Mouse (Mus musculus) large intestine, adult 2 months (tissue): ENCODE data around the gene Tmem141. TPM values are rescaled to one million over a fixed set of nuclear protein-coding genes. Genes with fewer than 3 reads are reported as not detected.
A peak's percentile ranks its signal among the peaks of the same experiment; 100 is the strongest.

Experiments
- DNase-seq: peaks from one replicate; pipeline ENCODE4 v3.0.0-alpha.2; 2012; ENCODE audit warnings: low read depth, low spot score
- WGBS: fragments of 180-500 bp; shearing (Covaris S2); methylation state at CpG from one replicate; pipeline ENCODE4 v1.1.7; 2018; 5-methylcytosine and 5-hydroxymethylcytosine counted together
- polyA plus RNA-seq: library from polyadenylated mRNA; depleted of rRNA; stranded (reverse); fragments of >200 nt; gene quantifications from 2 replicates; pipeline ENCODE4 v1.2.3, GENCODE M21; 2012

Gene Tmem141
- polyA plus RNA-seq, 1 experiment: 19.4 TPM

GRCm38 (mm10) chr2:25616398-25616797, 5.4 kb downstream of the Tmem141 start:
- no peak for DNase-seq
- WGBS: 21% methylated on average over 20 of the region's 22 CpGs

DNA sequence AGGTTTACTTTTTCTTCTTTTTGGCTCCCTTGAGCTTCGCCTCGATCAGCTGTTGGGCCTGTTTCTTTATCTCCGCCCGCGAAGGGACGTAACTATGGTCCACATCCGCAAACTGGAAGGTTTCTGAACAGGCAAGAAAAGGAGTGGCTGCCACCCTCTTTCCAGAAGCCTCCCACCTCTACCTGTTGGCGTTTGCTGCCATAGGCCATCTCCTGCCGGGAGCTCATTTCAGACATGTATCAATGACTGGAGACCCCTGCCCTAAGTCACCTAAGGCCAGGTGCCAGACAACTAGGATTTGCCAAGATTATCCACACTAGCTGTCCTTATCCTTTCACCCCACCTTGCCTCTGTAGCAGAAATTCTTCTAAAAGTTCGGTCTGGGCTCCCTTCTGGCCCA, 13.1 kb downstream of the Tmem141 start:
- no peak for DNase-seq
- 43% methylated on average over 10 of the region's 10 CpGs for WGBS

GRCm38 (mm10) chr2:25607761-25608622, 13.8 kb downstream of the Tmem141 start, which contains the start of gene Rabl6:
Gene Rabl6 (minus strand): TSS chr2:25608521.
- peak; percentile 40 for DNase-seq
- WGBS: under 1% methylated on average over 80 of the region's 80 CpGs

DNA sequence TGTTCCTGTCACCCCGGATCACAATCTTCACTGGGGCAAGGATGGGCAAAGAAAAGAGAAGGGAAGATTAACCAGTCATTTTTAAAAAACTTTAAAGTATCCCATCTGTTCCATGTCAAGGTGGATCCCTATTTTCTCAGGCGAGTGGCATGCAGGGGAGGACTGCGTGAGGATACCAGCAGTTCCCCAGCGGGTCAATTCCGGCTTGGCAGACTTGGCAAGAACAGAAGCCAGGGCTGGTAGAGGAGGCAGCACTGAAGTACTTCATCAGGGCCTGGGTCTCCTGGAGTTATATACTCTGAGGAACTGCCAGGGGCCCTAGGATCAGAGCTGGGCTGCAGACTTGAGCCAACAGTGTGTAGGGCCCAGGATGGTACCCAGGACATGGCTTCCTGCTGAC, 19.3 kb downstream of the Tmem141 start:
- DNase-seq: no peak
- WGBS: 94% methylated on average over 5 of the region's 5 CpGs

- 85% methylated on average over 2 of the region's 2 CpGs for WGBS
Observed at GRCm38 (mm10) chr2:25600037-25600436, 21.8 kb downstream of the Tmem141 start.

GRCm38 (mm10) chr2:25598749-25599148, 23.1 kb downstream of the Tmem141 start:
- 93% methylated on average over 1 of the region's 1 CpGs for WGBS
- no peak for DNase-seq

More at GRCm38 (mm10) chr2:25600037-25600436, 21.8 kb downstream of the Tmem141 start:
- no peak for DNase-seq

- WGBS: 86% methylated on average over 5 of the region's 5 CpGs
- no peak for DNase-seq
Observed at GRCm38 (mm10) chr2:25596765-25597510, 24.9 kb downstream of the Tmem141 start.

DNA sequence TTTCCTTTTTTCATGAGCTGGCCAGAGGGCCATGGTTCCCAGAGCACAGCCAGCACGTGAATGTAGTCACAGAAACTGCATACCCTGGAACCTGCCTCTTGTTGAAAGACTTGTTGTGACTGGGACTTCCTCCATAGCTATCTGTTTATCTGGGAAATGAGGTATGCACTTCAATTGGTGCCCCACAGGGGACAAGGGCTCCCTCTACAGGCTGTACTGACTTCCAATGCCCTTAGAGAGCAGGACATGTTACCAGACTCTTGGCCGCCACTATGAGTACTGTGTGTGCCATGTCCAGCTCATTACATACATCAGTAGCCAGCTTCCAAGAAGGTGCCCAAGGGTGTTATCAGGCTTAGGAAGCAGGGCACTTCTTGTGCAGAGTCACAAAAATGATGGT, 29.9 kb downstream of the Tmem141 start:
- WGBS: 77% methylated on average over 2 of the region's 2 CpGs
- DNase-seq: no peak

DNA sequence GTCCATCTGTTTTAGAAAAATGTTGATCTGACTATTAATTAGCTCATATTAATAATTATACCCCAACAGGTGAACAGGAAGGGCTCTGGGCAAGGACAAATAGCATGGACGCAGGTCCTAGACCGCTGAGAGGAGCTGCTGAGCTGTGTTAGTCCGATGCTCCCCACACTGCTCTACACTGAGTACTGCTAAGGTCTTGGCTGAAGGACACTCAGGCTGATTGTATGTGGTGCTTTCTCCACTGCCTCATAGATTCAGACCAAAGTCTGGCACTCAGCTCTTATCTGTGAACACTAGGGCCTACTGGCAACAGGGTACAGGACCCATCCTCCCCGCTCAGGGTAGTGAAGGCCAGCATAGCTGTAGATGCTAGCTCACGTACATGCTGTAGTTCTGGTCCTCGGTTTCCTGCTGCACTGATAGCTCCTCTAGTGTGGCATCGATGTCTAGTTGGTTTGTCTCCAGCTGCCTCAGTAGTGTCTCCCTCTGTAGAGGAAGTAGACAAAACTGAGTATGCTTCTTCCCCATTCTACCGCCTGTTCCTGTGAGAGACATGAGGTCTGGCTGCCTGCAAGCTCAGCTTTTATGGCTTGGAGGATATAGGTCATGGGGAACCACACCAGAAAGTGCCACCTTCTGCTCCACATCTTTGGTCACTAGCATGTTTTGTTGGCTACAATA, 33.4 kb downstream of the Tmem141 start:
- DNase-seq: no peak
- 87% methylated on average over 8 of the region's 8 CpGs for WGBS

GRCm38 (mm10) chr2:25587290-25587689, 34.5 kb downstream of the Tmem141 start:
- no peak for DNase-seq
- WGBS: 92% methylated on average over 8 of the region's 8 CpGs

DNA sequence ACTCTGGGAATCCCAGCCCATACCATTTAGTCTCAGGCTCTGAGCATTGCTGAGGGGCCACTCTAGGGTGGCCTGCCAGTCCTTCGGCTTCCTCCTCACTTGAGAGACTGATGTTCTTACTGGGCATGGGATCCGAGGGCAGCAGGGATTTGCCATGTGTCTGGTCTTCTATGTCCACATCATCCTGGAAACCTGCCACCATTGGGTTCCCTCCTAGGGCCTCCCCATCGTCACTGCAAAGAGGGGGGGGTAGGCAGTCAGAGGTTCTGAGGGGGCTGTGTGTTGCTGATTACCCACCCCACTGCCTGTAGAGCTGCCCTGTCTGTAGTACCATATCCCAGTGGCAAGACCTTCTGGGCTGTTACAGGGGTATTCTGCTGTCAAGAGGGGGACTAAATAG, 36.2 kb downstream of the Tmem141 start:
- WGBS: 79% methylated on average over 3 of the region's 3 CpGs
- no peak for DNase-seq

- DNase-seq: no peak
- 82% methylated on average over 4 of the region's 4 CpGs for WGBS
Observed at GRCm38 (mm10) chr2:25584856-25585255, 36.9 kb downstream of the Tmem141 start.

- 64% methylated on average over 3 of the region's 3 CpGs for WGBS
- DNase-seq: no peak
Observed at GRCm38 (mm10) chr2:25584152-25584551, 37.7 kb downstream of the Tmem141 start.

- WGBS: 61% methylated on average over 4 of the region's 4 CpGs
- DNase-seq: no peak
Observed at GRCm38 (mm10) chr2:25583571-25583970, 38.2 kb downstream of the Tmem141 start.

- WGBS: 72% methylated on average over 6 of the region's 6 CpGs
- no peak for DNase-seq
Observed at GRCm38 (mm10) chr2:25583120-25583481, 38.7 kb downstream of the Tmem141 start.

GRCm38 (mm10) chr2:25582466-25583119, 39.2 kb downstream of the Tmem141 start:
- DNase-seq: no peak

GRCm38 (mm10) chr2:25581901-25582301, 39.9 kb downstream of the Tmem141 start:
- 17% methylated on average over 6 of the region's 6 CpGs for WGBS
- DNase-seq: no peak

More at GRCm38 (mm10) chr2:25582466-25583119, 39.2 kb downstream of the Tmem141 start:
- 58% methylated on average over 12 of the region's 12 CpGs for WGBS

DNA sequence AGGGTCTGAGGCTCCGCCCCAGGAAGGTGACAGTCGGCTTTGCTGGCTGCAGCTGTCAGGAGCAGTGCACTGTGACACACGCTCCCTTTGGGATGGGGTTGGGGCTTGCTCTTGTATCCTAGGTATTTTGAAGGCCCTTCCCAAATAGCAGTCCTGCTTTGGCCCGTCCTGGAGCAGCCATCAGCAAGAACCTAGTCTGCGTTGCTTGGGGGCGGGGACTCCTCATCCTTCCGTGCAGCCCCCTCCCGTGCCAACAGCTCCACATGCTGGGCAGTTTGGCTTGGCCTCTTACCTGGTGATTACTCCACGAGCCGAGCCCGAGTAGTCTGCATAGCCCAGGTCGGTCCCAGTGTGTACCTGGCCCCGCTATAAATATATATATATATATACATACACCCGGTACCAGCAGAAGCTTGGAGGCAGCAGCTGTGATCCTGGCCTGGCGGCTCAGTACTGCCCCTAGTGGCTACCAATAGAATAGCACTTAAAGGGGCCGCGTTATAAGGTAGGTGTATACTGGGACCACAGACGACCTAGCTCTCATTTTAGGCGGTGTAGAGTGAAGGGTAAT, 40.4 kb downstream of the Tmem141 start, which contains the start of gene Ajm1:
Gene Ajm1 (minus strand): TSS at position 464 of the 571 bp plus-strand sequence.
- DNase-seq: no peak
- WGBS: 4% methylated on average over 19 of the region's 19 CpGs

DNA sequence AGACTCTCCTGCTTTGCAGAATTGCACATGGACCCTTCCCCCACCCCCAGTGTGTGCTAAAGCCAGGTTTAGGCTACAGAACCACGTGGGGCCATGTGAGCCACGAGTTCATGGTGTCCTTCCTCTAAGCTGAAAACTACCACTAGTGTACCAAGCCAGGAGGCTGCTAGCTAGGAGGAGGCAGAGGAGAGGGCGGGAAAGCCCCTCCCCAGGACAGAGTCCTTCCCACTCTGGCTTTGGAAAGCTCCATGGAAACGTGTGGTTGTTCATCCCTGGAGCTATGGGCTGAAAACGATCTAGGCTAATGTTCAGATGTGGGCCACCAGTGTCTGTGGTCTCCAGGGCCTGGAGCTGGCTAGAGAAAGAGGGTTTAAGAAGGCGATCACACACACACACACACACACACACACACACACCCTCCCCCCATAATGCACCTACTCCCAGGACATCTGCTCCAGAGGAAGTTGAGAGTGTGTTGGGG, 41.1 kb downstream of the Tmem141 start:
- WGBS: 22% methylated on average over 6 of the region's 6 CpGs
- no peak for DNase-seq
